Mouse (Mus musculus) small intestine, adult 2 months (tissue): ENCODE data around the gene Cat.

Experiments
- CTCF ChIP-seq: fragments of 200-500 bp; IDR thresholded peaks from 2 replicates; pipeline ENCODE4 v1.5.1; 2012; ENCODE audit warnings: low read depth, mild to moderate bottlenecking, control low read depth, inconsistent platforms, low read length, moderate library complexity, mixed read lengths; ENCODE audit not compliant: insufficient replicate concordance, insufficient read length; ENCODE audit errors: extremely low read depth
- POLR2A ChIP-seq: fragments of 200-500 bp; IDR thresholded peaks from 2 replicates; pipeline ENCODE4 v1.6.1; 2012; ENCODE audit warnings: low read depth, mild to moderate bottlenecking, control low read depth, inconsistent platforms, low read length, moderate library complexity

DNA sequence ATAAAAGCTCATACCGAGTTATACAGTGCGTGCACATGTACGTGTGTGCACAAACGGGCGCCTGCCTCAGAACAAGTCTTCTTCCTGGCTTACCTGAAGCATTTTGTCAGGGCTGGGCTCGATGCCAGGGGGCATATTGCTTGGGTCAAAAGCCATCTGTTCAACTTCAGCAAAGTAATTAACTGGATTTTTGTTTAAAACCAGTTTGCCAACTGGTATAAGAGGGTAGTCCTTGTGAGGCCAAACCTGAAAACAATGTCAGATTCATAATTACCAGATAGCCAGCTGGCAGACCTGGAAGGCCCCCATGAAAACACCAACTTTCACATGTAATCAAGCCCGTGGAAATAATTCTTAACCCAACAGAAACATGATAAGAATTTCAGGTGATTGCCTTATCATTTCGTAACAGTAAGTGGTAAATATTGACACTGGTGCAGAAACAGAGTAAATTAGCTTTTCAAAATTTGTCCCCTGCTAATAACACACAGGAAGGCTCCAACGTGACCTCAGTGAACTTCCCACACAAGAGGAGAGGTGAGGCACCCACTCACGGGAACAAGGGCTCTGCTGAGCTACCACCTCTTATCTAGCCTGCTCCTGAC lies 17.9 kb downstream of the Cat start:
- TF ChIP-seq POLR2A: no peak
- TF ChIP-seq CTCF: no peak
